Mouse (Mus musculus): ENCODE results near the gene Slc31a1. TPM values are rescaled to one million over a fixed set of nuclear protein-coding genes. Genes with fewer than 3 reads are reported as not detected.

Slc31a1 gene
- total RNA-seq (2014; rRNA removed) = 15.0 and 21.7 TPM in 2 replicates
- polyA plus RNA-seq (2015; fragmentation: Nextera tagmentation; extraction: Ambion mirVana) = 30.9 and 33.3 TPM in 2 replicates

- Histone ChIP-seq H3K4me3 (ENCODE audit: low read depth, low read length) (peak within 1 kb of the TSS; percentile 88), H3K9me3 (ENCODE audit: low read length) (no peaks in the 10 kb centered on the region), H3K27me3 (ENCODE audit: insufficient read depth, low read length) (no peaks in the 10 kb centered on the region), H3K4me1 (ENCODE audit: insufficient read depth, low read length) (peaks cover 7% of the 10 kb centered on the region; the same call in 1 of the 2 replicates), H3K36me3 (ENCODE audit: insufficient read depth, low read length) (no peaks in the 10 kb centered on the region; the same call in 1 of the 2 replicates), H3K9ac (replicated peaks; ENCODE audit: low read length, poor library complexity, severe bottlenecking) (peak within 1 kb of the TSS; percentile 77), H3K4me2 (ENCODE audit: low read depth, low read length, poor library complexity, severe bottlenecking) (peak within 1 kb of the TSS; percentile 86), H3K27ac (ENCODE audit: low read depth, low read length) (peak within 1 kb of the TSS; percentile 78)
- no peak; the same call in 1 of the 2 replicates for TF ChIP-seq CTCF (IDR thresholded peaks at IDR 0.05)
- ATAC-seq (ENCODE audit: low FRiP score) (peak; percentile 100), DNase-seq (ENCODE audit: low spot score) (peak; percentile 99)
- WGBS = under 1% methylated on average over 51 of the region's 51 CpGs
These were observed at the start of gene Slc31a1, which contains the start of gene Fkbp15 for GRCm38 (mm10) chr4:62360088-62360804. Gene Slc31a1, plus strand, starts transcription at chr4:62360727. Gene Fkbp15, minus strand, starts transcription at chr4:62360548.

DNA sequence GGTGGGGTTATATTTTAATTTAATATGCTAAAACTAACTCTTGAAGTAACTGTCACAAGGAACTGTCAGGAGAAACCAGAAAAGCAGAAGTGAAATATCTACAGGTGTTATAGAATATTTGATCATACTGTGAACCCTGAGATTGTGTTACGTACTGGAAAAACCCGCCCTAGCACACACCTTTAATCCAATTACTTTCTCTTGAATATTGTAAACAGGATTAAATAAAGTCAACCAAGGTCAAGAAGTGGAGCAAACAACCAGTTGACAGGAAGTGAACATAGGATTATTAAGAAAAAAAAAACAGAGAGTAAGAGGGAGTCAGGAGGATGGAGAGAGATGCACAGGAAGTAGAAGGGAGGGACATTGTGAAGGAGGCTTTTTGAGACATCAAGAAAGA is 47.7 kb upstream of the Slc31a1 start:
- Histone ChIP-seq H3K27ac (ENCODE audit: low read depth, low read length) (no peak overlapping the region), H3K27me3 (ENCODE audit: insufficient read depth, low read length) (no peaks in the 10 kb centered on the region), H3K9ac (replicated peaks; ENCODE audit: low read length, poor library complexity, severe bottlenecking) (no peak overlapping the region), H3K9me3 (ENCODE audit: low read length) (no peaks in the 10 kb centered on the region), H3K4me3 (ENCODE audit: low read depth, low read length) (no peak overlapping the region), H3K4me2 (ENCODE audit: low read depth, low read length, poor library complexity, severe bottlenecking) (no peak overlapping the region), H3K36me3 (ENCODE audit: insufficient read depth, low read length) (peaks cover 34% of the 10 kb centered on the region), H3K4me1 (ENCODE audit: insufficient read depth, low read length) (no peaks in the 10 kb centered on the region)
- DNase-seq (ENCODE audit: low spot score) (no peak), ATAC-seq (ENCODE audit: low FRiP score) (no peak)
- TF ChIP-seq CTCF (IDR thresholded peaks at IDR 0.05) = no peak
- 98% methylated on average over 2 of the region's 2 CpGs for WGBS

- WGBS = 89% methylated on average over 9 of the region's 9 CpGs
- DNase-seq (ENCODE audit: low spot score) = no peak
- H3K27ac ChIP-seq (ENCODE audit: low read depth, low read length) = no peak overlapping the region
- H3K36me3 ChIP-seq (ENCODE audit: insufficient read depth, low read length) = peaks cover 33% of the 10 kb centered on the region
- no peak overlapping the region for H3K4me3 ChIP-seq (ENCODE audit: low read depth, low read length)
- H3K9ac ChIP-seq (replicated peaks; ENCODE audit: low read length, poor library complexity, severe bottlenecking) = no peak overlapping the region
- no peak overlapping the region for H3K4me2 ChIP-seq (ENCODE audit: low read depth, low read length, poor library complexity, severe bottlenecking)
- no peaks in the 10 kb centered on the region for H3K27me3 ChIP-seq (ENCODE audit: insufficient read depth, low read length)
- no peak for TF ChIP-seq CTCF (IDR thresholded peaks at IDR 0.05)
- H3K9me3 ChIP-seq (ENCODE audit: low read length) = no peaks in the 10 kb centered on the region
- ATAC-seq (ENCODE audit: low FRiP score) = no peak
- no peaks in the 10 kb centered on the region for H3K4me1 ChIP-seq (ENCODE audit: insufficient read depth, low read length)
These were observed 46.8 kb upstream of the Slc31a1 start for GRCm38 (mm10) chr4:62313641-62314211.

DNA sequence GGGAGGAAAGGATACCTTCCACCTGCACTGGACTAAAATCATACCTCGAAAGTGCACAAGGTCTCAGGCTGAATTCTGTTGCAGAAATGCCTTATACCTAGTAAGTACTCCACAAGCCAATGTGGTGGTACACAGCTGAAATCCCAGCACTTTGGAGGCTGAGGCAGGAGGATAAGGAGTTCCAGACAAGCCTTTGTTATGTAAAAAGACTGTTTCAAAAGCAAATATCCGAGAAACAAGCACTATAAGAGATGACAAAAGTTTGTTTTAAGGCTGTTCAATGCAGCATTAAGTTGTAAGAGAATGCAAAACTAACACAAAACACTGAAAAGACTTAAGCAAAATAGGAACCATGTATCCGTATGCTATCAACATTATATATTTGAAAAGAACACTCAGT is 46.0 kb upstream of the Slc31a1 start:
- 83% methylated on average over 3 of the region's 3 CpGs for WGBS
- Histone ChIP-seq H3K9ac (replicated peaks; ENCODE audit: low read length, poor library complexity, severe bottlenecking) (no peak overlapping the region), H3K4me3 (ENCODE audit: low read depth, low read length) (no peak overlapping the region), H3K9me3 (ENCODE audit: low read length) (no peaks in the 10 kb centered on the region), H3K4me1 (ENCODE audit: insufficient read depth, low read length) (no peaks in the 10 kb centered on the region), H3K4me2 (ENCODE audit: low read depth, low read length, poor library complexity, severe bottlenecking) (no peak overlapping the region), H3K27ac (ENCODE audit: low read depth, low read length) (no peak overlapping the region), H3K36me3 (ENCODE audit: insufficient read depth, low read length) (peaks cover 40% of the 10 kb centered on the region), H3K27me3 (ENCODE audit: insufficient read depth, low read length) (no peaks in the 10 kb centered on the region)
- no peak for ATAC-seq (ENCODE audit: low FRiP score)
- TF ChIP-seq CTCF (IDR thresholded peaks at IDR 0.05) = no peak
- no peak for DNase-seq (ENCODE audit: low spot score)

DNA sequence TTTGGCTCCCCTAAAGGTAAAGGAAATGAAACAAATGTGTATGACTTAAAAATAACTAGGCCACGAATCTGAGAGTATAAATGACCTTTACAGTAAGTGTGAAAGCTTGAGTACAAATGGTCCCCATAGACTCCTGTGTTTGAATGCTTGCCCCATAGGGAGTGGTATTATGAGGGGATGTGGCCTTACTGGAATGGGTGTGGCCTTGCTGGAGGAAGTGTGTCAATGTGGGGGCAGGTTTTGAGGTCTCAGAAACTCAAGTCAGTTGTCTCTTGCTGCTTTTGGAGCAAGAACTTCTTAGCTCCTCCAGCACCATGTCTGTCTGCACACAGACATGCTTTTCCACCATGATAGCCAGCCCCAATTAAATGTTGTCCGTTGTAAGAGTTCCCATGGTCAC is 44.1 kb upstream of the Slc31a1 start:
- Histone ChIP-seq H3K27ac (ENCODE audit: low read depth, low read length) (no peak overlapping the region), H3K9me3 (ENCODE audit: low read length) (no peaks in the 10 kb centered on the region), H3K4me2 (ENCODE audit: low read depth, low read length, poor library complexity, severe bottlenecking) (no peak overlapping the region), H3K27me3 (ENCODE audit: insufficient read depth, low read length) (no peaks in the 10 kb centered on the region), H3K4me1 (ENCODE audit: insufficient read depth, low read length) (no peaks in the 10 kb centered on the region), H3K9ac (replicated peaks; ENCODE audit: low read length, poor library complexity, severe bottlenecking) (no peak overlapping the region), H3K36me3 (ENCODE audit: insufficient read depth, low read length) (peaks cover 51% of the 10 kb centered on the region), H3K4me3 (ENCODE audit: low read depth, low read length) (no peak overlapping the region)
- WGBS = 91% methylated on average over 2 of the region's 2 CpGs
- TF ChIP-seq CTCF (IDR thresholded peaks at IDR 0.05) = no peak
- no peak for ATAC-seq (ENCODE audit: low FRiP score)
- DNase-seq (ENCODE audit: low spot score) = no peak

GRCm38 (mm10) chr4:62318294-62318693 is 42.2 kb upstream of the Slc31a1 start:
- peaks cover 61% of the 10 kb centered on the region for H3K36me3 ChIP-seq (ENCODE audit: insufficient read depth, low read length)
- no peak for TF ChIP-seq CTCF (IDR thresholded peaks at IDR 0.05)
- no peaks in the 10 kb centered on the region for H3K27me3 ChIP-seq (ENCODE audit: insufficient read depth, low read length)
- H3K27ac ChIP-seq (ENCODE audit: low read depth, low read length) = no peak overlapping the region
- ATAC-seq (ENCODE audit: low FRiP score) (no peak), DNase-seq (ENCODE audit: low spot score) (no peak)
- H3K4me2 ChIP-seq (ENCODE audit: low read depth, low read length, poor library complexity, severe bottlenecking) = no peak overlapping the region
- H3K4me3 ChIP-seq (ENCODE audit: low read depth, low read length) = no peak overlapping the region
- no peak overlapping the region for H3K9ac ChIP-seq (replicated peaks; ENCODE audit: low read length, poor library complexity, severe bottlenecking)
- H3K4me1 ChIP-seq (ENCODE audit: insufficient read depth, low read length) = no peaks in the 10 kb centered on the region
- 93% methylated on average over 1 of the region's 1 CpGs for WGBS
- H3K9me3 ChIP-seq (ENCODE audit: low read length) = no peaks in the 10 kb centered on the region
